Mouse (Mus musculus): ENCODE measurements around the gene P4hb.

DNA sequence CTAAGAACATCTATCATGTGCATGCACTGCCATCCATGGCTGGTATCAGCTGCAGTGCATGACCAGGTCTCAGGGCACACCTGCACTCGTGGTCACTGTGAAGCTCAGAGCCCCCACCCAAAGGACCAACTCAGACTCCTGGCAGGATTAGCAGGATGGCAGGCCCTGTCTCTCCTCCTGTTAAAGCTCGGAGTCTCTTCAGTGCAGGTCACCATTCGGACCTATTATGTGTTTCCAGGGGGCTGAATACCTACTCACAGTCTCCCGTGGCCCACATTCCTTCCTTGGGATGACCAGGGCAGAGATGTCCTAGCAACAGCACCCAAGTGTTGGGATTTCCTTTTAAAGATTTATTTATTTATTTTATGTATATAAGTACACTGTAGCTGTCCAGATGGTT is 55.9 kb downstream of the P4hb start:
- no peak for TF ChIP-seq FLI1 (IDR thresholded peaks at IDR 0.05; ENCODE audit: low read length)
- TF ChIP-seq GATA1 (IDR thresholded peaks at IDR 0.05; ENCODE audit: borderline replicate concordance, low read length), result no peak

Data from megakaryocyte, embryonic 14.5 days (primary cell).